Mouse (Mus musculus): Measurements from ENCODE around the gene Olfml2b.

Gene Olfml2b

DNA sequence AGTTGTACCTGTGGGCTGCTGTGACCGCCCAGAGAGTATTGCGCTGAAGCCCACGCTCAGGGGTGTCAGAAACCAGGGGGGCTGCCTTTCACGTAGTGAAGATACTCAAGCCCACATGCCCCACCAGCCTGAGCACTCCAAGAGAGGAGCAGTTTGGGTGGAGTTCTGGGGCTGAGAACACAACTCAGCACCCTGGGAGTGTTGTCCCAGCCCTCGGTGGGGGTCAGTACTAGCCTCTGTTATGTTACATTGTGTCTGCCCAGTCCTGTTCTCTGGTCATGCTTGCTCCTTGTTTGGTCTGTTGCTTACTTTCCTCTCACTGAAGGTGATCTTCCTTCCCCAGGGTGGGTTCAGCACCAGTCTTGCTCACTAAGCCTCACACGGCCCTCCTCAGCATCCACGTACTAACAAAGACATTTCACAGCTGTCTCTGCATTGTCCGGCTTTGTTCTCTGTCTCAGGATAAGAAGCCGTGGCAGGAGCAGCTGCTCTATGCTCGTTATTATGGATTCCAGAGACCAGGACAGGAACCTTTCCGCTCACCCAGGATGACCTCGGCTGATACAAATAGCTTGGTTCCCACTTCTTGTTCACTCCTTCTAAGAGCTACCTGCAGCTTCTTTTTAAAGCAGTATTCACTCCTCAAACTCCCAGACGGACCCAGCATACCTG is 13.4 kb downstream of the Olfml2b start:
- DNase-seq (ENCODE audit: low read depth, low spot score): no peak
- no peaks in the 10 kb centered on the region for H3K36me3 ChIP-seq (ENCODE audit: control insufficient read depth, insufficient read depth, low read length, poor library complexity, severe bottlenecking)
- no peaks in the 10 kb centered on the region for H3K27me3 ChIP-seq (ENCODE audit: control insufficient read depth, insufficient read depth, low read length, poor library complexity, severe bottlenecking)

DNA sequence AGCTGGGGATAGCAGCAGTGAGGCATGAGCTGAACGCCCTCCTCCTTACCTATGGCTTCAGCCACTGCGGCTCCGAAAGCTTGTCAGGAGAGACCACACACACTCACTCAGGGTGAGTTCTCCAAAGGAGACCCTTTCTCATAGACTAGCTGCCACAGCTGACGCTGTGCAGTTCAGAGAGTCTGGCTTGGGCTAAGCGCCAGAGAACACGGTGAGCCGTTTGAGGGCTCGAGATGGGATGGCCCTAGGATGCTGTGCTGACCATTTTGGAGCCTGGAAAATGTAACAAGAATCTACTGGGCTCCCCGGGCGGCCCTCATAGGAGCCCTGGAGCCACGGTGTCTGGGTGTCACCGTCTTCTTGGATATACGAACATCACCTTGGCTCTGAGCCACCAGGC is 14.9 kb downstream of the Olfml2b start:
- Histone ChIP-seq H3K36me3 (ENCODE audit: control insufficient read depth, insufficient read depth, low read length, poor library complexity, severe bottlenecking) (no peaks in the 10 kb centered on the region), H3K27me3 (ENCODE audit: control insufficient read depth, insufficient read depth, low read length, poor library complexity, severe bottlenecking) (no peaks in the 10 kb centered on the region)
- DNase-seq (ENCODE audit: low read depth, low spot score): no peak

DNA sequence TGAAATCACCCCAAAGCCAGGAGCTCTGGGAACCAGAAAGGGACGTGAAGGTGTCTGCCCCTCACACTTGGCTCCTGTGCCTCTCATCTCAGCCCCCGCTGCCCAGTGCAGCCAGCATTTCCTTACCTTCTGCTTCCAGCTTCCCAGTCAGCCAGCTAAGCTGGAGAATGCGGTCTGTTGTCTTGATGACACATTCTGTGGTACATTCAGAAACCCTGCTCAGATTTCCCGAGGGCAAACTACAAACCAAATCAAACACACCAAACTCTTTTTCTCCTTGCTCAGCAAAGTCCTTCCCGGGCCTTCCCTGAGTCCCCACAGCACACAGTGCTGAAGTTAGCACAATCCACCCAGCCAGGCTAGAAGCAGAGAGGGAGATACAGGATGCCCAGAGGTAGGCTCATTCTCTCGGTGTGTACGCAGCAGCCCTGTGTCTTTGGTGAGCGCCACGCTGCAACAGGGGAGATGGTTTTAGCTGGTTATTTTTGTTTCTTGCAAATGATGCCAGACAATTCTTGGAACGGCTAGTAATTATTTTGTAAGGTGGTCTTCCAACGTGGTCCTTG is 20.4 kb downstream of the Olfml2b start:
- H3K27me3 ChIP-seq (ENCODE audit: control insufficient read depth, insufficient read depth, low read length, poor library complexity, severe bottlenecking): no peaks in the 10 kb centered on the region
- no peak for DNase-seq (ENCODE audit: low read depth, low spot score)
- no peaks in the 10 kb centered on the region for H3K36me3 ChIP-seq (ENCODE audit: control insufficient read depth, insufficient read depth, low read length, poor library complexity, severe bottlenecking)

GRCm38 (mm10) chr1:170665200-170665599 is 20.9 kb downstream of the Olfml2b start:
- Histone ChIP-seq H3K36me3 (ENCODE audit: control insufficient read depth, insufficient read depth, low read length, poor library complexity, severe bottlenecking) (no peaks in the 10 kb centered on the region), H3K27me3 (ENCODE audit: control insufficient read depth, insufficient read depth, low read length, poor library complexity, severe bottlenecking) (no peaks in the 10 kb centered on the region)
- DNase-seq (ENCODE audit: low read depth, low spot score): no peak

GRCm38 (mm10) chr1:170674184-170674775 is 29.9 kb downstream of the Olfml2b start:
- no peak for DNase-seq (ENCODE audit: low read depth, low spot score)
- Histone ChIP-seq H3K36me3 (ENCODE audit: control insufficient read depth, insufficient read depth, low read length, poor library complexity, severe bottlenecking) (no peaks in the 10 kb centered on the region), H3K27me3 (ENCODE audit: control insufficient read depth, insufficient read depth, low read length, poor library complexity, severe bottlenecking) (no peaks in the 10 kb centered on the region)

GRCm38 (mm10) chr1:170677681-170678080 is 33.3 kb downstream of the Olfml2b start:
- DNase-seq (ENCODE audit: low read depth, low spot score): no peak
- Histone ChIP-seq H3K36me3 (ENCODE audit: control insufficient read depth, insufficient read depth, low read length, poor library complexity, severe bottlenecking) (no peaks in the 10 kb centered on the region), H3K27me3 (ENCODE audit: control insufficient read depth, insufficient read depth, low read length, poor library complexity, severe bottlenecking) (no peaks in the 10 kb centered on the region)

DNA sequence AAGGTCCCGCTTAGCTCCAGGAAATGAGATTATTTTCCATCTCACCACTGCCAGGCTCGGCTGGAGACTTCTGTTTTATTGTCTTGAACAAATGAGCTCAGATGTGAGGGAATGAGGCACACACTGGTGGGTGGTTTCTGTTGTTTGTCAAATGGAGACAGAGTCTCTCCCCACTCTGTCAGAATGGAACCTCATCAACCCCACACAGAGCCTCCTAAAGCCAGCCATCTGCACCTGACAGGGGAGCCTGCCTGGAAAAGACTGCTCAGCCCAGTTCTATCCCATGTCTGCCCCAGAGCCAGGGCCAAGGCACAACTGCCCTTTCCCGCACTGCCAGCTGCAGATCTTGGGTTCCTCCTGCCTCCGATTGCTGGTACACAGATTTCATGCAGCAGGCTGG is 34.5 kb downstream of the Olfml2b start:
- Histone ChIP-seq H3K27me3 (ENCODE audit: control insufficient read depth, insufficient read depth, low read length, poor library complexity, severe bottlenecking) (no peaks in the 10 kb centered on the region), H3K36me3 (ENCODE audit: control insufficient read depth, insufficient read depth, low read length, poor library complexity, severe bottlenecking) (no peaks in the 10 kb centered on the region)
- DNase-seq (ENCODE audit: low read depth, low spot score): no peak

- no peak for DNase-seq (ENCODE audit: low read depth, low spot score)
- Histone ChIP-seq H3K27me3 (ENCODE audit: control insufficient read depth, insufficient read depth, low read length, poor library complexity, severe bottlenecking) (no peaks in the 10 kb centered on the region), H3K36me3 (ENCODE audit: control insufficient read depth, insufficient read depth, low read length, poor library complexity, severe bottlenecking) (no peaks in the 10 kb centered on the region)
Observed at GRCm38 (mm10) chr1:170679624-170680023, 35.3 kb downstream of the Olfml2b start.

DNA sequence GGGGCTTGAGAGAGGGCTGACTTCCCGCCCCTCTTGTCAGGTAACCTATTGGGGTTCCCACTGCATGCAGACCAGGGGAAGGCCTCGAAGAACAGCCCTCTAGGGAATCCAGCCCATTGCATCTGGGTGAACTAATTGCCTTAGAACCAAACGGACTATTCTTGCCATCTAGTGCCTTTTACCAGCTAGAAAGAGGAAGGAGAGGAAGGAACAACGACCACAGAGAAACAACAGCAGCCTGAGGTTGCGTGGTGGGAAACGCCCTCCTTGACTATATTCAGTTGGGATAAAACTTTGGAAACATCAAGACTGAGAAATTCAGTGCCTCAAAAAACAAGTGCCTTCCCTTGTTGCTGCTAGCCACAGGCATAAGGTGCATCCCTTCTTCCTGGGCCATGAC is 39.5 kb downstream of the Olfml2b start:
- DNase-seq (ENCODE audit: low read depth, low spot score): peak; percentile 3
- H3K36me3 ChIP-seq (ENCODE audit: control insufficient read depth, insufficient read depth, low read length, poor library complexity, severe bottlenecking): no peaks in the 10 kb centered on the region

DNA sequence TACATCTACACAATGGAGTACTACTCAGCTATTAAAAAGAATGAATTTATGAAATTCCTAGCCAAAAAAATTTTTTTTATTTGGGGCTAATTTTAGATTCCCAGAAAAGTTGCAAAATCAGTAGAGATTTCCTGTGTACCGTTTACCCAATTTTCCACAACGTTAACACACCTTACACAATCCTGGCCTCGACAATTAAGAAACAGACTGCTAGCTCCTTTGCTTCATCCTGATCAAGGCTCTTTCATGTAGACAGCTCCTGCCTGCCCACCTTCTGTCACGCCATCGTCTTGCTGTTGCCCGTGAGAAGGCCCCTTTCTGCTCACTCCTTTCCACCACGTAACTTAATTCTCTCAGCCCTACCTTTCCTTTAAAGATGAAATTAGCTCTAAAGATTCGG is 45.4 kb downstream of the Olfml2b start:
- no peaks in the 10 kb centered on the region for H3K27me3 ChIP-seq (ENCODE audit: control insufficient read depth, insufficient read depth, low read length, poor library complexity, severe bottlenecking)
- H3K36me3 ChIP-seq (ENCODE audit: control insufficient read depth, insufficient read depth, low read length, poor library complexity, severe bottlenecking): no peaks in the 10 kb centered on the region
- no peak for DNase-seq (ENCODE audit: low read depth, low spot score)

More for the DNA sequence above, 39.5 kb downstream of the Olfml2b start:
- H3K27me3 ChIP-seq (ENCODE audit: control insufficient read depth, insufficient read depth, low read length, poor library complexity, severe bottlenecking): no peaks in the 10 kb centered on the region

DNA sequence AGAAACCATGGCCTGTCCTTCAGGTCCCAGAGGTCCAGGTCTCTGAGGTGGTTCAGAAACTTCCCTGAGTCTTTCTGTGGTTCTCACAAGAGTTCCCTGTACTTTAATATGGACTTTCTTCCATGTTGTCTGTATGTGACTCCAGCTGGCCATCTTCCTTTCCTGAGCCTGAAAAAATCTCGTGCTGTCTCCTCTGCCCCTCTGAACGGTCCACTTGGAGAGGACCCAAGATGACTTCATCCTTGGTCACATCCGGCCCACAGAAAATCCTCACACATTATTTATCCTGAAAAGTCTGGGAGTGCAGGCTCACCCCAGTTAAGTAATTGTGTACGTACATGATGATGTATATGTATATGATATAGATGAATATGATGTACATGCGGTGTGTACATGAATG is 47.0 kb downstream of the Olfml2b start:
- H3K27me3 ChIP-seq (ENCODE audit: control insufficient read depth, insufficient read depth, low read length, poor library complexity, severe bottlenecking): no peaks in the 10 kb centered on the region
- H3K36me3 ChIP-seq (ENCODE audit: control insufficient read depth, insufficient read depth, low read length, poor library complexity, severe bottlenecking): no peaks in the 10 kb centered on the region
- no peak for DNase-seq (ENCODE audit: low read depth, low spot score)

DNA sequence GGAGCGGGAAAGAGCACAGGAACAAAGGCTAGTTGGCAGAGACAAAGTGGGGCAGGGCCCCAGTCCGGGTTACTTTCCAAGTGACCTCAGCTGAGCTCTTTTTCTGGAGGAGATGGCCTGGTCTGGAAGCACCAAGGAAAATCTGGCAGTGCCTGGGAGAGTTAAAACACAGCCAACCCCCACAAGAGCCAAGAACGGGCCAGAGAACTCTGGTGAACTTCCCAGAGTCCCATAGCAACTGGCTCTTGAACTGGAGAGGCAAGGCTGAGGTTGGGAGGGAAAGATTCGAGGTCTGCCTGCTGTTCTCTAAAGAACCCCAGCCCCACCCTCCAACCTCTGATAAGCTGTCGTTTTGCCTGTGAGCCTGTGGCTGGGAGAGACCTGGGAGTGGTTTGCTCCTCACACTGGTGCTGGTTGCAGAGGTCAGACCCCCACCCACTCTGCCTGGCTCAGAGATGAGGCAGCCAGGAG is 50.5 kb downstream of the Olfml2b start:
- Histone ChIP-seq H3K36me3 (ENCODE audit: control insufficient read depth, insufficient read depth, low read length, poor library complexity, severe bottlenecking) (no peaks in the 10 kb centered on the region), H3K27me3 (ENCODE audit: control insufficient read depth, insufficient read depth, low read length, poor library complexity, severe bottlenecking) (no peaks in the 10 kb centered on the region)
- no peak for DNase-seq (ENCODE audit: low read depth, low spot score)

- Histone ChIP-seq H3K36me3 (ENCODE audit: control insufficient read depth, insufficient read depth, low read length, poor library complexity, severe bottlenecking) (no peaks in the 10 kb centered on the region), H3K27me3 (ENCODE audit: control insufficient read depth, insufficient read depth, low read length, poor library complexity, severe bottlenecking) (no peaks in the 10 kb centered on the region)
- no peak for DNase-seq (ENCODE audit: low read depth, low spot score)
Observed at GRCm38 (mm10) chr1:170695326-170695725, 51.0 kb downstream of the Olfml2b start.

DNA sequence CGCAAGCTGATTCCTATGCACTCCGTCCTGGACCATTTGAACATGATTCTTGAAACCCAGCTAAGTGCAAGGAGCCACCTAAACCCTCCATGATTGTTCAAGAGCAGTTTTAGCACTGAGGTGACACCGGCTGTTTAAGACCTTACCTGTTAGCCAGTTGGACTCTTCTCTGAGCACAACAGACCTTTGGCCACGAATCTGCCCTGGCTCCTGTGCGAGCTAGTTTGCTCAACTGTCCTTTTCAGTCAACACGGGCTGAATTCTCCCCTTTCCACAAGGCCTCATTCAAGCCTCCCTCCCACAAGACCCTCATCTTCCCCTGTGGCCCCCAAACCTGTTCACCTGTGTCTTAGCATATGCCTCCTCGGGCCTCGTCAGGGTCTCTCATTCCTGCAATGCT is 52.7 kb downstream of the Olfml2b start:
- Histone ChIP-seq H3K27me3 (ENCODE audit: control insufficient read depth, insufficient read depth, low read length, poor library complexity, severe bottlenecking) (no peaks in the 10 kb centered on the region), H3K36me3 (ENCODE audit: control insufficient read depth, insufficient read depth, low read length, poor library complexity, severe bottlenecking) (no peaks in the 10 kb centered on the region)
- DNase-seq (ENCODE audit: low read depth, low spot score): no peak

DNA sequence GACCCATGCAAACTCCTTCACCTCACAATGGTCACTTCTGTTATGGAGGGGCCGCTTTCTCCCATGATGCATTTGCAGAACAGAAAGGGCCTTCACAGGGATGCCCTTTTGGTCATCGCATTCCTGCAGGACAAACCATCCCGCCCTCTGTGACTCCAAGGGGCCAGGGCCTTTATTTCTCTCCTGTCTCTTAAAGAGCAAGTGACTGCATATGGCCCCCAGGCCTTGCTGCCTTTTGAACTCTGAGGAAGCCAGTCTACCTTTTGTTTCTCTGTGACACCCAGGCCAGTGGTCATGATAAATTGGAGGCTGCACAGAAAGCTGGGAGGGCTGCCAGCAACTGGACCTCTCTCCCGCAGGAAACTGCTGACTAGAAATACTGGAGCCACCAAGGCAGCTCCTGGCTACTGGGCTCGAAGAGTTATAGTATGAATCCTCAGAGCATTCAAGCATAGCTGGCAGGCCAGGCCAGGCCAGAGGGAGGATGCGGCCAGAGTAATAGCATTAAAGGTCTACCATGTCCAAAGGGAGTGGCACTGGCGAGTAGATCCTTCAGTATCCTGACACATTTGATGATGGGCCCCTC is 53.5 kb downstream of the Olfml2b start:
- H3K27me3 ChIP-seq (ENCODE audit: control insufficient read depth, insufficient read depth, low read length, poor library complexity, severe bottlenecking): no peaks in the 10 kb centered on the region
- H3K36me3 ChIP-seq (ENCODE audit: control insufficient read depth, insufficient read depth, low read length, poor library complexity, severe bottlenecking): no peaks in the 10 kb centered on the region
- DNase-seq (ENCODE audit: low read depth, low spot score): no peak

Measured in splenic B cell, adult 2 months (primary cell).